Mouse (Mus musculus): ENCODE data around the gene Clec18a. TPM values are rescaled to one million over a fixed set of nuclear protein-coding genes. Genes with fewer than 3 reads are reported as not detected.
"Not testable (repeated sequence)": the region's sequence is repeated elsewhere in the genome, so short reads cannot be mapped to it uniquely, and the experiment has no call there.

Clec18a gene
- polyA plus RNA-seq, 1 experiment: 0.04 TPM

DNA sequence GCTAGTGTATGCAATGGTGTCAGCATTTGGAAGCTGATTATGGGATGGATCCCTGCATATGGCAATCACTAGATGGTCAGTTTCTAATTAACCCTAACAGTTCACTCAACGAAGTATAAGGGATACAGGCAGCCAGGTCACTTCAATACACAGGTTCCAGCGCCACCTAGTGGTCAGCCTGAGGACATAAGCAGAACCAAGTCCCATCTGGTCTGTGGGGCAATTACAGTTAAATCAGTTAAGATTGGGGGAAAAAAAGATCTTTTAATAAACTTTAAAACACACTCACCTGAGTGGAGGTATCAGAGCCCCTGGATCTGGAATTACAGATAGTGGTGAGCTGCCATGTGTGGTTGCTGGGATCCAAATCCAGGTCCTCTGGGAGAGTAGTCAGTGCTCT, 2.1 kb downstream of the Clec18a start:
- peaks cover 2% of the 10 kb centered on the region; the same call in 1 of the 2 replicates for H3K4me1 ChIP-seq (replicated peaks; ENCODE audit: control insufficient read depth, insufficient read depth, low read length)
- WGBS: 1% methylated on average over 2 of the region's 2 CpGs

DNA sequence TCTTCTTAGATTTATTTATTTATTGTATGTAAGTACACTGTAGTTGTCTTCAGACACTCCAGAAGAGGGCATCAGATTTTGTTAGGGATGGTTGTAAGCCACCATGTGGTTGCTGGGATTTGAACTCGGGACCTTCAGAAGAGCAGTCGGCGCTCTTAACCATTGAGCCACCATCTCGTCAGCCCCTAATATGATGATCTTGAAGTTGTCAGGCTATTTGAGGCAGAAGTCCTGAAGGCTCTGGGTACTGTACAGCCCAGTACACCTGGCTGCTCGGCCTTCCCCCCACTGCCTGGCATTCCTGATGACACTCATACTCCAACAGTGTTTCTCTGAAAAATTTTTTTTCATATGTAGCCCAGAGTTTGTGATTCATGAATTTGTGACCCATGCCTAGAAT, 8.3 kb downstream of the Clec18a start:
- not testable (repeated sequence) for H3K36me3 ChIP-seq (ENCODE audit: control insufficient read depth, insufficient read depth, low read length); H3K27me3 ChIP-seq (ENCODE audit: control insufficient read depth, insufficient read depth, low read length); H3K4me3 ChIP-seq (ENCODE audit: control insufficient read depth, insufficient read depth, low read length); H3K4me1 ChIP-seq (replicated peaks; ENCODE audit: control insufficient read depth, insufficient read depth, low read length); H3K27ac ChIP-seq (ENCODE audit: control insufficient read depth, insufficient read depth, low read length); DNase-seq
- WGBS: 95% methylated on average over 5 of the region's 5 CpGs

More for the DNA sequence above, 2.1 kb downstream of the Clec18a start:
- no peaks in the 10 kb centered on the region for H3K36me3 ChIP-seq (ENCODE audit: control insufficient read depth, insufficient read depth, low read length)
- no peak overlapping the region for H3K27ac ChIP-seq (ENCODE audit: control insufficient read depth, insufficient read depth, low read length)
- no peaks in the 10 kb centered on the region for H3K27me3 ChIP-seq (ENCODE audit: control insufficient read depth, insufficient read depth, low read length)
- H3K4me3 ChIP-seq (ENCODE audit: control insufficient read depth, insufficient read depth, low read length): no peak overlapping the region
- peak; percentile 78 for DNase-seq
- TF ChIP-seq CTCF (IDR thresholded peaks at IDR 0.05; ENCODE audit: borderline replicate concordance, control insufficient read depth, extremely low read depth, insufficient read depth, low read length, poor library complexity) (no peak), POLR2A (IDR thresholded peaks at IDR 0.05; ENCODE audit: control insufficient read depth, extremely low read depth, insufficient read depth, low read length, poor library complexity) (no peak)

DNA sequence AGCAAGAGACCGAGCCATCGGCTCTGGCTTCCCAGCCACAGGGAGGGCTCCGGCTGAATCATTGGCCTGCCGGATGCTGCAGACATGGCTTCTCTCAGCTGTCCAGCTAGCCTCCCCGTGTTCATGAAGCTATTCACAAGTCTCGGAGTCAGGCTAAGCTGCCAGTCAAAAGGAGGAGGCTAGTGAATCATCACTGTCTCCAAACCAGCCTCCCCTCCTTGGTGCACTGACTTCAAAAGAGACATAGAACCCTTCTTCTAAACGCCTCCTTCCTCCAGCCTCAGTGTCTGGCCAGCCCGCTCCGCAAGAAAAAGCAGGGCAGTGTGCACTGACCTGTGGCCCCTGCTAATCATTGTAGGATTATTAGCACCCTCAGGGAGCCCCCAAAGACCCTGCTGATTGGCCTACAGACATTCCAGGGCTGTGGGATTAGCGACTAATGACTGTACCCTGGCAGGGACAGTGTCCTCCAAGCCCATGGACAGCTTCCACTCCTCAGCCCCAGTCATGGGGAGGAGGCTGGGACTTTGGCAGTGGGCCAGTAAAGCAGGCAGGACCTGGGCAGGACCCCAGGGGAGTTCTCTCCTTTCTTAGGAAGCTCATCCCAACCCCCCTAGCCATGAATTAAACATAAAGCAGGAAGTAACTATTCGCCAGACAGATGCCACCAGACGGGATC, 10.5 kb downstream of the Clec18a start:
- TF ChIP-seq POLR2A (IDR thresholded peaks at IDR 0.05; ENCODE audit: control insufficient read depth, extremely low read depth, insufficient read depth, low read length, poor library complexity) (no peak), CTCF (IDR thresholded peaks at IDR 0.05; ENCODE audit: borderline replicate concordance, control insufficient read depth, extremely low read depth, insufficient read depth, low read length, poor library complexity) (no peak)
- no peaks in the 10 kb centered on the region for H3K4me1 ChIP-seq (replicated peaks; ENCODE audit: control insufficient read depth, insufficient read depth, low read length)
- no peak overlapping the region for H3K4me3 ChIP-seq (ENCODE audit: control insufficient read depth, insufficient read depth, low read length)
- H3K36me3 ChIP-seq (ENCODE audit: control insufficient read depth, insufficient read depth, low read length): no peaks in the 10 kb centered on the region
- 76% methylated on average over 12 of the region's 12 CpGs for WGBS
- DNase-seq: no peak
- H3K27ac ChIP-seq (ENCODE audit: control insufficient read depth, insufficient read depth, low read length): no peak overlapping the region
- no peaks in the 10 kb centered on the region for H3K27me3 ChIP-seq (ENCODE audit: control insufficient read depth, insufficient read depth, low read length)

DNA sequence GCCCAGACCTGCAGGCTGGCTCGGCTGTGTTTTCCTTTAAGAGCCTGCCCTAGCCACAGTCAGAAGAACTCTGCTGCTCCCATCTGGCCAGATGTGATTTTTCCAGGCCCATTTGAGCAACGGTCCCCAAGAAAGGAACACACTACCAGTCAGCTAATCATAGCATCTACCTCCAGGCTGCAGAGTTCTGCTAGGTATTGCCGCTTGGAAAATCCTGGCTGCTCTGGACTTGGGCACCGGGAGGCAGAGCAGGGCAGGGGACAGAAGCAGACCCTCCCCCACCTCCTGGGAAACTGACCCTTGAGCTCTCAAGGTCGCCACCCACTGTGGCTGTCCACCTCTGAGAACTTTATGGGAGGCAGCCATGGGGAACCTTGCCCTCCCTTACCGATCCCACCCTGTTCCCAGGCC, 12.4 kb downstream of the Clec18a start:
- TF ChIP-seq CTCF (IDR thresholded peaks at IDR 0.05; ENCODE audit: borderline replicate concordance, control insufficient read depth, extremely low read depth, insufficient read depth, low read length, poor library complexity): no peak
- TF ChIP-seq POLR2A (IDR thresholded peaks at IDR 0.05; ENCODE audit: control insufficient read depth, extremely low read depth, insufficient read depth, low read length, poor library complexity): no peak
- 62% methylated on average over 6 of the region's 6 CpGs for WGBS
- Histone ChIP-seq H3K27me3 (ENCODE audit: control insufficient read depth, insufficient read depth, low read length) (no peaks in the 10 kb centered on the region), H3K27ac (ENCODE audit: control insufficient read depth, insufficient read depth, low read length) (no peak overlapping the region), H3K4me3 (ENCODE audit: control insufficient read depth, insufficient read depth, low read length) (no peak overlapping the region), H3K36me3 (ENCODE audit: control insufficient read depth, insufficient read depth, low read length) (no peaks in the 10 kb centered on the region), H3K4me1 (replicated peaks; ENCODE audit: control insufficient read depth, insufficient read depth, low read length) (no peaks in the 10 kb centered on the region)
- no peak for DNase-seq

DNA sequence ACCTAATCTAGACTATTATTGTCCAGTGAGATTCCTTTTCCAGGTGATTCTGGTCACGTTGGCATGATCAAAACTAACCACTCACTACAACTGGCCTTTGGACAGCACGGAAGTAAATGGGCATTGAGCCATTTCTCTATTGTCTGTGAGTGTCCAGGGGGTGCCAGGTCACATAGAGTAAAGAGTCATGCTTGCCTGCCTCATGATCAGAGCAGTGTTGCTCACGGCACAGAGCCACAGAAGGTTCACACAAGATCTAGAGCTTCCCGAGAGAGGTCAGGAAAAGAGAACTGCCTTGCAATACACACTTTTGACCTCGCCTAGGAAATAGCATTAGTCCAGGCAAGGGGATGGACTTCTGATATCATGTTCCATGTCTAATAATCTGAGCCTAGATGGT, 12.8 kb downstream of the Clec18a start:
- Histone ChIP-seq H3K27me3 (ENCODE audit: control insufficient read depth, insufficient read depth, low read length) (no peaks in the 10 kb centered on the region), H3K36me3 (ENCODE audit: control insufficient read depth, insufficient read depth, low read length) (no peaks in the 10 kb centered on the region), H3K27ac (ENCODE audit: control insufficient read depth, insufficient read depth, low read length) (no peak overlapping the region), H3K4me1 (replicated peaks; ENCODE audit: control insufficient read depth, insufficient read depth, low read length) (no peaks in the 10 kb centered on the region), H3K4me3 (ENCODE audit: control insufficient read depth, insufficient read depth, low read length) (no peak overlapping the region)
- no peak for TF ChIP-seq POLR2A (IDR thresholded peaks at IDR 0.05; ENCODE audit: control insufficient read depth, extremely low read depth, insufficient read depth, low read length, poor library complexity)
- no peak for TF ChIP-seq CTCF (IDR thresholded peaks at IDR 0.05; ENCODE audit: borderline replicate concordance, control insufficient read depth, extremely low read depth, insufficient read depth, low read length, poor library complexity)
- no peak for DNase-seq
- 86% methylated on average over 5 of the region's 5 CpGs for WGBS

DNA sequence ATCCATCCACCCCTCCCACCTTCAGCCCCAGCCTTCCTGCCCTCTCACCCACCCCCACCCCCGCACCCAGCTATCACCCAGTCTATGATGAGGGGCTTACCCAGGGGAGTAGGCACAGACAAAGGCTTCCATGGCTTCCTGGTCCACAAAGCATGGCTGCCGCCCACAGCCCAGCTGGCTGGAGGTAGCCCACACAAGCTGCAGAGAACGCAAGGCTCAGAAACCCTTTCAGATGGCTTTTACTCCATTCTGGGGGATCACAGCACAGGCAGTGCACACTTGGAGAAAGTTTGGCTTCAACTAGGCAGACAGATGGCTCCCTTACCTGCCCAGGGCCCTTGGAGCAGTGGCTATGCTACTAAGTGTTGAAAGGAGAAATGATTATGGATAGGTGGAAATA, 16.3 kb downstream of the Clec18a start:
- Histone ChIP-seq H3K27me3 (ENCODE audit: control insufficient read depth, insufficient read depth, low read length) (no peaks in the 10 kb centered on the region), H3K4me3 (ENCODE audit: control insufficient read depth, insufficient read depth, low read length) (no peak overlapping the region), H3K4me1 (replicated peaks; ENCODE audit: control insufficient read depth, insufficient read depth, low read length) (no peaks in the 10 kb centered on the region), H3K27ac (ENCODE audit: control insufficient read depth, insufficient read depth, low read length) (no peak overlapping the region), H3K36me3 (ENCODE audit: control insufficient read depth, insufficient read depth, low read length) (no peaks in the 10 kb centered on the region)
- TF ChIP-seq POLR2A (IDR thresholded peaks at IDR 0.05; ENCODE audit: control insufficient read depth, extremely low read depth, insufficient read depth, low read length, poor library complexity): no peak
- no peak for TF ChIP-seq CTCF (IDR thresholded peaks at IDR 0.05; ENCODE audit: borderline replicate concordance, control insufficient read depth, extremely low read depth, insufficient read depth, low read length, poor library complexity)
- WGBS: 88% methylated on average over 3 of the region's 3 CpGs
- DNase-seq: no peak

DNA sequence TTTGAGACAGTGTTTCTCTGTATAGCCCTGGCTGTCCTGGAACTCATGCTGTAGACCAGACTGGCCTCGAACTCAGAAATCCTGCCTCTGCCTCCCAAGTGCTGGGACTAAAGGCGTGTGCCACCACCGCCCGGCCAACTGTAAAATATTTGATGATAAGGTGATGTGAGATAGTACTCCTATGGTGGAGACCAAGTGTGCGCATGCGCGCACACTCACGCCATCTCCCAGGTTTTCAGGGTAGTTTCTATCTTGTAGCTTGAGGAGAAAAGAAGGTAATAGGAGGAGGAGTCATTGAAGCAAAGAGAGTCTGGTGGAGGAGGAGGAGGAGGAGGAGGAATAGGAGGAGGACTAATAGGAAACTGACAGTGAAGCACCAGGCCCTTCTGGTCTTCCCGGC, 23.6 kb downstream of the Clec18a start:
- WGBS: 97% methylated on average over 9 of the region's 9 CpGs
- not testable (repeated sequence) for DNase-seq; H3K27me3 ChIP-seq (ENCODE audit: control insufficient read depth, insufficient read depth, low read length)

More for the DNA sequence above, 23.6 kb downstream of the Clec18a start:
- H3K4me3 ChIP-seq (ENCODE audit: control insufficient read depth, insufficient read depth, low read length); H3K4me1 ChIP-seq (replicated peaks; ENCODE audit: control insufficient read depth, insufficient read depth, low read length); H3K36me3 ChIP-seq (ENCODE audit: control insufficient read depth, insufficient read depth, low read length); H3K27ac ChIP-seq (ENCODE audit: control insufficient read depth, insufficient read depth, low read length): not testable (repeated sequence)

Data from thymus, adult 2 months (tissue).